Mouse (Mus musculus): ENCODE results near the gene H2-T24. TPM values are rescaled to one million over a fixed set of nuclear protein-coding genes. Genes with fewer than 3 reads are reported as not detected.

H2-T24 gene
- polyA plus RNA-seq (2017; shearing (Covaris generic)): 12.1 TPM

GRCm38 (mm10) chr17:36020191-36021073 lies at the start of gene H2-T24:
Gene H2-T24, minus strand, starts transcription at chr17:36020560.

GRCm38 (mm10) chr17:36058362-36058761 lies 38.0 kb upstream of the H2-T24 start, which contains the start of gene Gm11127:
Gene Gm11127, minus strand, starts transcription at chr17:36058371.

DNA sequence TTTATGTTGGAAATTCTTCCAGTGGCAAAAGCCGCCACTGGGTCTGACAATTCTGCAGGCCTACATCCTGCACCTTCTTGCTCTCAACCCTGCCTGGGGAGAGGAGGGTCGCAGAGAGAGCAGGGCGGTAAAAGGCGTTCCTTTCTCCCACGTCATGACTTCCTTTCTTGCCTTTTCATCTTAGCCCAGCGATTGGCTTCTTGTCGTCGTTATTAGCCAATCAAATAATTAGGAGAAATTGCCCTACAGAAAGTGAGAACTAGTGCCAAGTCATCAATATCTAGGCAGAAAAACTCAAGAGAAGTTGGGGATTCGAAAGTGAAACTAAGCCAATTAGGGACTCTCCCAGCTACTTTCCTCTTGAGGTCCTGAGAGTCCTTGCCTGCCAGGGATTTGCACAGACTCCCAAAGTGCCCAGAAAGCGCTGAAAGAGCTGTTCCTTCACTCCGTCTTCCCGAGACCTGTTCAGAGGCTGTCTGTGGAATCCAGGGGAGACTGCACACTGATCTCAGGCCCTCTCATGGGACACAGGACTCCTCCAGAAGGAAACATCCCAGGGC lies 22.3 kb upstream of the H2-T24 start, which contains the start of the genes H2-T22 and Gm6034:
H2-T22 (minus strand) TSS at position 138 of the 560 bp plus-strand sequence.
Gm6034 (plus strand) TSS at position 352 of the 560 bp plus-strand sequence.

DNA sequence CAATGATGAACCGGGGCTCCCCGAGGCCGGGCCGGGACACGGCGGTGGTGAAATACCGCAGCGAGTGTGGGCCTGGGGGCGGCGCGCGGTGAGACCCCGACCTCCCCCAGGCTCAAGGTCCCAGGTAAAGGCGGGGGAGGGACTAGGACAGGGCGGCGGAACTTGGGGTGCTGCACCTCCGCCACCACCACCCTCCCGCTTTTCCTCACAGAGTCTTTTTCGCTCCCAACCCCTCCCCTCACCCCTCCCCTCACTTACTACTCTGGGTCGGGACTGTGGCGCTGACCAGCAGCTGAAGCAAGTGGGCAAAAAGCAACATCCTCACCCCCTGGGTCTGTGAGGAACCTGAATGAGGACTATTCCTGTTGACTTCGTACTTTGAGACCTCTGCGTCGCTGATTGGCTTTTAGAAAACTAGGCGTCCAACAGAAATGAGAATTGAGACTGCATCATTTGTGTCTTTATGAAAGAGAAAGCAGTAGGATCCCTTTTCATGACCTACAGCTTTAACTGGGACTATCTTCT lies 12.1 kb upstream of the H2-T24 start, which contains the start of gene H2-T23:
H2-T23 (minus strand) TSS at position 505 of the 525 bp plus-strand sequence.

GRCm38 (mm10) chr17:35979401-35980362 lies 40.7 kb downstream of the H2-T24 start, which contains the start of the genes Gnl1 and Prr3:
Gene Gnl1, plus strand, starts transcription at chr17:35979851.
Gene Prr3, minus strand, starts transcription at chr17:35980236.

DNA sequence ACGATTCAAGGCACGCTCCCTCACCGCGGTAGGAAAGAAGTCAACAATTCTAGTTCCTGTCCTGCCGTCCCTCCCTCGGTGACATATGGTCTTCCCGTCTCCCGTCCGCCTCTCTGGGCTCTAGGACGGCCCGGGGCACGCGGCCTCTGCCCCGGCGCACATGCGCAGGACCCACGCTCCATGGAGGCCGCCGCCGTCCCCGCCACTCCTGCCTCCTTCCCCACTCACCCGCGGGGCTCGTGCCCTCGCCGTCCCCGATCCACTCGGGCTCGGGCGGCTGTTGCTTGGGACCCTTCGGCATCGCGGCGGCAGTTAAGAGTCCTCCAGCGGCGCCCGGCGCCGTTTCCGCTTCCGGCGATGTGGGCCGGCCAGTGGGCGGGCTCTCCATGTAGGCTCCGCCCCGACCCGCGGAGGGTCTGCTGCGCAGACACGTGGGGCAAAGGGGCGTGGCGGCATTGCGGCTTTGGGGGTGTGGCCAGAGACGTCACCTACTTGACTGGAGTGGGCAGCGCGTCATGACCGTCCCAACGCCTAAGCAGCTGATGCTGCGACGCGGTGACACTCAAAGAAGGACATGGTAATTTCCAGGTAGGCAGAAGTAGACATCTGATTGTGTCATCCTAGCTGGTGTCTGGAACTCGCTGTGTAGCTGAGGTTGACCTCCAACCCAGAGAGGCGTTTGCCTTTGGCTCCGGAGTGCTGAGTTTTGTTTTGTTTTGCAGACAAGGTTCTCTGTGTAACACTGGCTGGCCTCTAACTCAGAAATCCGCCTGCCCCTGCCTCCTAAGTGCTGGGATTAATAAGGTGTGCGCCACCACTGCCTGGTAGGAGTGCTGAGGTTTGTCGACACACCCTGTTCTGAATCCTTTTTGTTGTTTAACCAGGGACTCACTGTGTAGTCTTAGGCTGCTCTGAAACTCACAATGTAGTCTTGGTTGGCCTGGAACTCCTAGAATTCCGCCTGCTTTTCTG lies 50.7 kb downstream of the H2-T24 start, which contains the start of gene Abcf1:
Abcf1 (minus strand) TSS at position 344 of the 972 bp plus-strand sequence.

Other genes with a start within 250 kb of the H2-T24 start
- gene Ier3, start 198.9 kb downstream of the H2-T24 start, polyA plus RNA-seq (2017; shearing (Covaris generic)): not detected
- gene Flot1, start 197.3 kb downstream of the H2-T24 start, polyA plus RNA-seq (2017; shearing (Covaris generic)): 40.9 TPM
- 73.9 TPM for gene Tubb5, start 182.3 kb downstream of the H2-T24 start, polyA plus RNA-seq (2017; shearing (Covaris generic))
- gene Mdc1, start 179.0 kb downstream of the H2-T24 start, polyA plus RNA-seq (2017; shearing (Covaris generic)): 12.0 TPM
- gene Nrm, start 159.2 kb downstream of the H2-T24 start, polyA plus RNA-seq (2017; shearing (Covaris generic)): 25.9 TPM
- gene Ppp1r18, start 155.0 kb downstream of the H2-T24 start, polyA plus RNA-seq (2017; shearing (Covaris generic)): 297 TPM
- gene Dhx16, start 140.7 kb downstream of the H2-T24 start, polyA plus RNA-seq (2017; shearing (Covaris generic)): 58.7 TPM
- 30.8 TPM for gene 2310061I04Rik, start 123.1 kb downstream of the H2-T24 start, polyA plus RNA-seq (2017; shearing (Covaris generic))
- 4.5 TPM for gene Atat1, start 110.5 kb downstream of the H2-T24 start, polyA plus RNA-seq (2017; shearing (Covaris generic))
- 99.6 TPM for gene Mrps18b, start 104.2 kb downstream of the H2-T24 start, polyA plus RNA-seq (2017; shearing (Covaris generic))
- 53.6 TPM for gene Ppp1r10, start 104.1 kb downstream of the H2-T24 start, polyA plus RNA-seq (2017; shearing (Covaris generic))
- gene Abcf1, start 50.8 kb downstream of the H2-T24 start, polyA plus RNA-seq (2017; shearing (Covaris generic)): 145 TPM
- 75.6 TPM for gene Gnl1, start 40.7 kb downstream of the H2-T24 start, polyA plus RNA-seq (2017; shearing (Covaris generic))
- gene Prr3, start 40.3 kb downstream of the H2-T24 start, polyA plus RNA-seq (2017; shearing (Covaris generic)): 35.3 TPM
- gene H2-T23, start 12.3 kb upstream of the H2-T24 start, polyA plus RNA-seq (2017; shearing (Covaris generic)): 382 TPM
- 160 TPM for gene H2-T22, start 22.2 kb upstream of the H2-T24 start, polyA plus RNA-seq (2017; shearing (Covaris generic))
- 0.62 TPM for gene Gm6034, start 22.4 kb upstream of the H2-T24 start, polyA plus RNA-seq (2017; shearing (Covaris generic))
- not detected for gene Gm11127, start 37.8 kb upstream of the H2-T24 start, polyA plus RNA-seq (2017; shearing (Covaris generic))
- 1.2 TPM for gene Gm19684, start 101.1 kb upstream of the H2-T24 start, polyA plus RNA-seq (2017; shearing (Covaris generic))
- not detected for gene Gm7030, start 108.9 kb upstream of the H2-T24 start, polyA plus RNA-seq (2017; shearing (Covaris generic))
- gene Gm8909, start 148.0 kb upstream of the H2-T24 start, polyA plus RNA-seq (2017; shearing (Covaris generic)): 9.4 TPM
- 0.37 TPM for gene H2-T3, start 169.7 kb upstream of the H2-T24 start, polyA plus RNA-seq (2017; shearing (Covaris generic))
- gene Rpp21, start 237.5 kb upstream of the H2-T24 start, polyA plus RNA-seq (2017; shearing (Covaris generic)): 173 TPM